Mouse (Mus musculus): ENCODE data around the gene Tbce. TPM values are rescaled to one million over a fixed set of nuclear protein-coding genes. Genes with fewer than 3 reads are reported as not detected.

The Tbce gene
- polyA plus RNA-seq, 1 experiment from 2014 or later, result 106 TPM

GRCm38 (mm10) chr13:13953874-13954832, 85.3 kb downstream of the Tbce start, which contains the start of gene B3galnt2:
Gene B3galnt2, plus strand, starts transcription at chr13:13954469.
- DNase-seq, result peak; percentile 100
- Histone ChIP-seq H3K4me2 (ENCODE audit: low read length) (peak within 1 kb of the TSS; percentile 79), H3K27me3 (ENCODE audit: control insufficient read depth, insufficient read depth, low read length) (no peaks in the 10 kb centered on the region), H3K27ac (replicated peaks; ENCODE audit: low read depth, low read length) (peak within 1 kb of the TSS; percentile 71), H3K4me3 (replicated peaks; ENCODE audit: low read depth, low read length) (peak within 1 kb of the TSS; percentile 82), H3K9ac (replicated peaks; ENCODE audit: low read length) (peak within 1 kb of the TSS; percentile 80), H3K9me3 (ENCODE audit: control insufficient read depth, low read length) (no peaks in the 10 kb centered on the region), H3K36me3 (ENCODE audit: control insufficient read depth, insufficient read depth, low read length) (no peaks in the 10 kb centered on the region), H3K4me1 (ENCODE audit: control insufficient read depth, insufficient read depth, low read length) (peaks cover 13% of the 10 kb centered on the region)
- peak; percentile 99 for ATAC-seq (ENCODE audit: low FRiP score, low TSS enrichment)
- under 1% methylated on average over 76 of the region's 78 CpGs for WGBS

Other genes starting within 250 kb of the Tbce start
- gene B3galnt2, start 85.2 kb downstream of the Tbce start, polyA plus RNA-seq (2014; fragmentation: Nextera tagmentation; extraction: Ambion mirVana), result 17.2 and 20.6 TPM in 2 replicates
- 73.8 and 82.4 TPM in 2 replicates for gene Arid4b, start 23.6 kb upstream of the Tbce start, polyA plus RNA-seq (2014; fragmentation: Nextera tagmentation; extraction: Ambion mirVana)
- 75.7 and 97.1 TPM in 2 replicates for gene Ggps1, start 23.9 kb upstream of the Tbce start, polyA plus RNA-seq (2014; fragmentation: Nextera tagmentation; extraction: Ambion mirVana)

All from midbrain, embryonic 14.5 days (tissue).